Mouse (Mus musculus): Measurements from ENCODE around the gene Samhd1. TPM values are rescaled to one million over a fixed set of nuclear protein-coding genes. Genes with fewer than 3 reads are reported as not detected.

Samhd1 gene
- total and polyA plus RNA-seq, 2 experiments from 2014 or later = 11.9 to 12.7 TPM

DNA sequence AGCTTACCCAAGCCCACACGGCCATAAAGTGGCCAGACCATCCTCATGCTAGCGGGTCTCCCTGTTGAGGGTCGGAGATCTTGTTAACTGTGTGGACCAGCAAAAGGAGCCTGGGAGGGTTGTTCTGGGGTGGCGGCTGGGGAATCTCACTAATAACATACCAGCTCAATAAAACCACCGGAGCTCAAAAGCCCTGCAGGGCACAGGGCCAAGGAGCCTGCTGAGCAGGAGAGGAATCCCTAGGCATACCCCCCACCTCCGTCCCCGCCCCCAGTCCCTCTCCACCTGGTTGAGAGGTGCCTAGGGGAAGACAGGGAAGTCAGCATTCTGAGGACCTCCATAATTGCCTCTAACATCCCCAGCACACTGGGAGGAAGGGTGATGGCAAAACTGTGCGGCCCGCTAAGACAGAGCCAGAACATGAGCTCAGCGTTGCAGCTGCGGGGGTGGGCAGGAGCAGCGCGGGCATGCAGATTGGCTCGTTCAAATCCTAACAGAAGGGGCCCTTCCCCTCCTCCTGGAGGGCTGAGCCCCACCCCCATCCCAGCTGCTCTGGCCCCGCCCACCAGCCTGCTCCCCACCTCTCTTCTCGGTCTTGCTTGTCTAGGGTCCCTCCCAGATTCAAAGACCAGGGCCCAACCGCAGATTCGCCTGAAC, 76.6 kb downstream of the Samhd1 start:
- Histone ChIP-seq H3K4me2 (ENCODE audit: low read depth, low read length) (0 out of 2 replicates have a peak overlapping the region, but pooled peaks have one; percentile 11), H3K4me1 (ENCODE audit: insufficient read depth, low read length) (peaks cover 23% of the 10 kb centered on the region)
- no peak for TF ChIP-seq CTCF (IDR thresholded peaks at IDR 0.05; ENCODE audit: low read depth)

DNA sequence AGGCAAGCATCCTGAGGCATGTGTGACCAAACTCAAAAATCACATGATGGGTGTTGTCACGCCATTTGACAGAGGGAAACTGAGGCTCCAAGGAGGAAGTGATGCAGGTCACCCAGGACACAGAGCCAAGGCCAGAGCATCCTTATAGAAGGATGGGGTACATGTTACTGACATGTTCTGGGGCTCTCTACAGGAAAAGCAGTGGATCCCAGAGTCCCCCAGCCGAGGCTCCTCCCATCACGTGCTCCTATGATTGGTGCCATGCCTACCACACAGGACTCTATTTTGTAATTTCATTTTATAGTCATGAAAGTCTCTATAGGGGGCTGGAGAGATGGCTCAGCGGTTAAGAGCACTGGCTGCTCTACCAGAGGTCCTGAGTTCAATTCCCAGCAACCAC, 77.3 kb downstream of the Samhd1 start:
- Histone ChIP-seq H3K27ac (peak overlapping the region; percentile 80; the same call in 1 of the 2 replicates), H3K9me3 (ENCODE audit: low read length) (no peaks in the 10 kb centered on the region), H3K4me3 (ENCODE audit: low read length) (no peak overlapping the region), H3K36me3 (ENCODE audit: insufficient read depth, low read length) (peaks cover 30% of the 10 kb centered on the region), H3K27me3 (ENCODE audit: insufficient read depth, low read length) (no peaks in the 10 kb centered on the region), H3K4me1 (ENCODE audit: insufficient read depth, low read length) (peaks cover 18% of the 10 kb centered on the region), H3K9ac (replicated peaks; ENCODE audit: low read length) (no peak overlapping the region; the same call in 1 of the 2 replicates), H3K4me2 (ENCODE audit: low read depth, low read length) (no peak overlapping the region)
- no peak for ATAC-seq
- TF ChIP-seq CTCF (IDR thresholded peaks at IDR 0.05; ENCODE audit: low read depth) = no peak
- 80% methylated on average over 4 of the region's 4 CpGs for WGBS
- no peak for DNase-seq (ENCODE audit: low spot score)

More for the DNA sequence above, 76.6 kb downstream of the Samhd1 start:
- ATAC-seq = peak; percentile 85
- Histone ChIP-seq H3K27me3 (ENCODE audit: insufficient read depth, low read length) (no peaks in the 10 kb centered on the region), H3K9me3 (ENCODE audit: low read length) (no peaks in the 10 kb centered on the region), H3K27ac (peak overlapping the region; percentile 80), H3K36me3 (ENCODE audit: insufficient read depth, low read length) (peaks cover 24% of the 10 kb centered on the region), H3K9ac (replicated peaks; ENCODE audit: low read length) (0 out of 2 replicates have a peak overlapping the region, but pooled peaks have one; percentile 4), H3K4me3 (ENCODE audit: low read length) (no peak overlapping the region)
- peak; percentile 87 for DNase-seq (ENCODE audit: low spot score)
- 14% methylated on average over 14 of the region's 18 CpGs for WGBS

GRCm38 (mm10) chr2:157057186-157057585, 77.9 kb downstream of the Samhd1 start:
- Histone ChIP-seq H3K27me3 (ENCODE audit: insufficient read depth, low read length) (no peaks in the 10 kb centered on the region), H3K4me1 (ENCODE audit: insufficient read depth, low read length) (peaks cover 18% of the 10 kb centered on the region), H3K27ac (peak overlapping the region; percentile 80; the same call in 1 of the 2 replicates), H3K9me3 (ENCODE audit: low read length) (no peaks in the 10 kb centered on the region), H3K9ac (replicated peaks; ENCODE audit: low read length) (no peak overlapping the region; the same call in 1 of the 2 replicates), H3K36me3 (ENCODE audit: insufficient read depth, low read length) (peaks cover 30% of the 10 kb centered on the region), H3K4me2 (ENCODE audit: low read depth, low read length) (no peak overlapping the region), H3K4me3 (ENCODE audit: low read length) (no peak overlapping the region)
- 85% methylated on average over 3 of the region's 3 CpGs for WGBS
- no peak for TF ChIP-seq CTCF (IDR thresholded peaks at IDR 0.05; ENCODE audit: low read depth)
- ATAC-seq (no peak), DNase-seq (ENCODE audit: low spot score) (no peak)

DNA sequence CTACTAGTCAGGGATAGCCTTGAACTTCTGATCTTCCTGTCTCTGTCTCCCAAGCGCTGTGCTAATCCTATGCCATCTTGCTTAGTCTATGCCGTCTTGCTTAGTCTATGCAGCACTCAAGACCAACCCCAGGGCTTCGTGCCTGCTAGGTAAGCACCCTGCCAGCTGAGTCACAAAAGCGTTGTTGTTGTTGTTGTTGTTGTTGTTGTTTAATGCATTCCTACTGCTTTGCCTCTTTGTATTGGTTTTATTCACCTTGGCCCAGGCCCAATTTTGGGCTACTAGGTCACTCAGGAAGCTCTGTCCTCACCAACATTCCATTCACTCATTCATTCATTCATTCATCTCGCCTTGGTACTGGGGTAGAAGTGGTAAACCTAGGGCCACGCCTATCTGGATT, 79.3 kb downstream of the Samhd1 start:
- H3K4me1 ChIP-seq (ENCODE audit: insufficient read depth, low read length) = peaks cover 23% of the 10 kb centered on the region
- H3K4me3 ChIP-seq (ENCODE audit: low read length) = no peak overlapping the region
- ATAC-seq (no peak), DNase-seq (ENCODE audit: low spot score) (no peak)
- no peak overlapping the region for H3K9ac ChIP-seq (replicated peaks; ENCODE audit: low read length)
- no peak overlapping the region for H3K27ac ChIP-seq
- peaks cover 30% of the 10 kb centered on the region for H3K36me3 ChIP-seq (ENCODE audit: insufficient read depth, low read length)
- no peaks in the 10 kb centered on the region for H3K27me3 ChIP-seq (ENCODE audit: insufficient read depth, low read length)
- H3K9me3 ChIP-seq (ENCODE audit: low read length) = no peaks in the 10 kb centered on the region
- no peak for TF ChIP-seq CTCF (IDR thresholded peaks at IDR 0.05; ENCODE audit: low read depth)
- 79% methylated on average over 6 of the region's 6 CpGs for WGBS
- no peak overlapping the region for H3K4me2 ChIP-seq (ENCODE audit: low read depth, low read length)

DNA sequence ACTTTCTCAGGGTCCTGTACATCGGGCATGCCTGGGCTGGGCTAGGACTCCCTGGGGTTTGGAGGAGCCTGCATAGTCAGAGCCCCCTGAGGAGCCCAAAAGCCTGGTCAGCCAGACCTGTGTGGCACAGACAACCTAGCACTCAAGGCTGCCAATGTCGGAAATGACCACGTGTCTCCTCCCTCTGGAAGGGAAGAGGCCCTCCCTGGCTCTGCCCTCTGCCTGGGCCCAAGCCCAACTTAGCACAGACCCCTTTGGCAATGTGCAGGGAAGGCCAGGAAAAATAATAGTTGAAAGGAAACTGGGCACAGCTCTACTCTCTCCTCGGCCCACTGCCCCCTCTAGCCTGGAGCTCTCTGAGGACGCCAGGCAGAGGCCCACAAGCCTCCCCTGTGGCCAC, 80.2 kb downstream of the Samhd1 start:
- WGBS = 23% methylated on average over 5 of the region's 5 CpGs
- H3K4me2 ChIP-seq (ENCODE audit: low read depth, low read length) = no peak overlapping the region
- no peaks in the 10 kb centered on the region for H3K27me3 ChIP-seq (ENCODE audit: insufficient read depth, low read length)
- H3K27ac ChIP-seq = peak overlapping the region; percentile 61
- no peak overlapping the region for H3K4me3 ChIP-seq (ENCODE audit: low read length)
- 0 out of 2 replicates have a peak overlapping the region, but pooled peaks have one; percentile 1 for H3K9ac ChIP-seq (replicated peaks; ENCODE audit: low read length)
- H3K9me3 ChIP-seq (ENCODE audit: low read length) = no peaks in the 10 kb centered on the region
- peaks cover 31% of the 10 kb centered on the region for H3K4me1 ChIP-seq (ENCODE audit: insufficient read depth, low read length)
- TF ChIP-seq CTCF (IDR thresholded peaks at IDR 0.05; ENCODE audit: low read depth) = no peak
- peaks cover 27% of the 10 kb centered on the region for H3K36me3 ChIP-seq (ENCODE audit: insufficient read depth, low read length)
- ATAC-seq (peak; percentile 59), DNase-seq (ENCODE audit: low spot score) (peak; percentile 80)

DNA sequence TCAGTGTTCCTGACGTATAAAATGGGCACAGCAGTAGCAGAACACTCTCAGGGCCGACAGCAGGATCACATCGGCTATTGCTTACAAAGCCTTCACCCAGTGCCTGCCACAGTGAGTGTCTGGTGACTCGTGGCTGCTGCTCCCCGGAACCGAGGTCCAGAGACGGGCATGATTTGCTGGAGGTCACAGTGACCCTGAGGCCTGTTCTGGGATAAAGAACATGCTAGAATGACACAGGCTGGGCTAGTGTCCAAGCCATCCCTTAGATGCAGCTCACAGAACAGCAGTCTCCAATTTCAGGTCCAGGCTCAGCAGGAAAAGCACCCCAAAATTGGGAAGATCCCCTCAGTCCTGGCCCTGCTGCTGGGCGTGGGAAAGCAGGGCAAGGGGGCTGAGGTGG, 80.8 kb downstream of the Samhd1 start:
- no peak for DNase-seq (ENCODE audit: low spot score)
- Histone ChIP-seq H3K36me3 (ENCODE audit: insufficient read depth, low read length) (peaks cover 22% of the 10 kb centered on the region), H3K27me3 (ENCODE audit: insufficient read depth, low read length) (no peaks in the 10 kb centered on the region), H3K4me2 (ENCODE audit: low read depth, low read length) (no peak overlapping the region), H3K9me3 (ENCODE audit: low read length) (no peaks in the 10 kb centered on the region), H3K4me3 (ENCODE audit: low read length) (no peak overlapping the region), H3K27ac (peak overlapping the region; percentile 61), H3K9ac (replicated peaks; ENCODE audit: low read length) (0 out of 2 replicates have a peak overlapping the region, but pooled peaks have one; percentile 1), H3K4me1 (ENCODE audit: insufficient read depth, low read length) (peaks cover 34% of the 10 kb centered on the region)
- no peak for TF ChIP-seq CTCF (IDR thresholded peaks at IDR 0.05; ENCODE audit: low read depth)
- no peak for ATAC-seq
- 61% methylated on average over 8 of the region's 8 CpGs for WGBS

DNA sequence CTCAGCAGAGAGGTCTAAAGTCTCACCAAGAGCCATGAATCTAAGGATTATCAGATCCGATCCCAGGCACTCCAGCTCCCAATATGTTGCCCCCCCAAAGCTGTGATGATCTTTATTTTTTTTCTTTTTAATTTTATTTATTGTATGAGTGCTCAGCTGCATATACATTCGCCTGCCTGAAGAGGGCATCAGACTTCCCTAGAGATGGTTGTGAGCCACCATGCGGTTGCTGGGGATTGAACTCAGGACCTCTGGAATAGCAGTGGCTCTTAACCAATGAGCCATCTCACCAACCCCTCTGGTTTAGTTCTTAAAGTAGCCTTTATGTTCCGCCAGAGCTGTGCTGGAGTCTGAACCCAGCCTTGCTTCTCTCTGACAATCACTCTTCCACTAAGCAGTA, 81.3 kb downstream of the Samhd1 start:
- H3K9me3 ChIP-seq (ENCODE audit: low read length) = no peaks in the 10 kb centered on the region
- no peak overlapping the region for H3K4me3 ChIP-seq (ENCODE audit: low read length)
- 74% methylated on average over 4 of the region's 4 CpGs for WGBS
- TF ChIP-seq CTCF (IDR thresholded peaks at IDR 0.05; ENCODE audit: low read depth) = peak; percentile 41
- DNase-seq (ENCODE audit: low spot score) (no peak), ATAC-seq (no peak)
- no peak overlapping the region for H3K4me2 ChIP-seq (ENCODE audit: low read depth, low read length)
- no peak overlapping the region for H3K9ac ChIP-seq (replicated peaks; ENCODE audit: low read length)
- peak overlapping the region; percentile 61; the same call in 1 of the 2 replicates for H3K27ac ChIP-seq
- peaks cover 35% of the 10 kb centered on the region for H3K4me1 ChIP-seq (ENCODE audit: insufficient read depth, low read length)
- no peaks in the 10 kb centered on the region for H3K27me3 ChIP-seq (ENCODE audit: insufficient read depth, low read length)
- H3K36me3 ChIP-seq (ENCODE audit: insufficient read depth, low read length) = peaks cover 22% of the 10 kb centered on the region

Measured in hindbrain, postnatal 0 days (tissue).